Mouse (Mus musculus) thymus, postnatal 10 days (tissue): ENCODE data around the gene 1110059E24Rik.

ENCODE experiments used
- DNase-seq, 2 experiments: peaks; one replicate each; pipeline ENCODE4 v3.0.0; 2021; ENCODE audit warnings: low spot score in 2 of 2

The 1110059E24Rik gene

DNA sequence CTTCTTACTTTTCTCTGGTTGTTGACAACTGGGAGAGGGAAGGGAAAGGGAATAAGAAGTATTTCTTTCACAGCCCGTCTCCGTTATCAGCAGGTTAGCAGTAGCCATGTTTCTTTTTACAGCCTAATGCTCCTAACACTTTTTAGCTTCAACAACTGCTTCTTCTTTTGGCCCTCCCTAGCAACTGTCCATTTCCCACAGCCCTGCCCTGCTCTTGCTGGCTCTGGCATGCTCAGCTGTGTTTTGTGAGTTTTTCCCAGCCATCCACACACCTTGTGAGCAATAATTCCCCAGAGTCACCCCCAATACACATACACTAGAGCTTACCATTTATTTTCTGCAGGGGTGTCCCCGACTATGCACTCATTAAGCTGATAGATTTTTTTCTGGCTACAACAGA is 75.3 kb downstream of the 1110059E24Rik start:
- no peak for DNase-seq

DNA sequence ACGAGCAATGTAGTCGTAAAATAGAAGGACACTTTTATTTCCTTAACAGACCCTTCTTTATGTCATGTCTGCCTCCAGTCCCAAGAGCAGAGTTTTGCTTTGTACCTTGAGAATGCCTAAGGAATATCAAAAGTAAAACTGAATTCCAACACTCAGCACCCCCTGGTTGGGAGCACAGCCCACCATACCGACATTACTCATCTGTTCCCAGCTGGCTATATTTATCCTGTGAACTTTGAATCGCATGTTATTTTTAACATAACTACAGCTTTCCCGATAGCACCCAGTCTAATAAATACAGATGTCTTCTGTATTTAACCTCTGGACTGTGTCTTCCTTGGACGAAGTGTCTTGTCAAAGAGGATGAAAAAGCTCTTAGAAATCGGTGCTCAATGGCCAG is 80.8 kb downstream of the 1110059E24Rik start:
- no peak for DNase-seq

DNA sequence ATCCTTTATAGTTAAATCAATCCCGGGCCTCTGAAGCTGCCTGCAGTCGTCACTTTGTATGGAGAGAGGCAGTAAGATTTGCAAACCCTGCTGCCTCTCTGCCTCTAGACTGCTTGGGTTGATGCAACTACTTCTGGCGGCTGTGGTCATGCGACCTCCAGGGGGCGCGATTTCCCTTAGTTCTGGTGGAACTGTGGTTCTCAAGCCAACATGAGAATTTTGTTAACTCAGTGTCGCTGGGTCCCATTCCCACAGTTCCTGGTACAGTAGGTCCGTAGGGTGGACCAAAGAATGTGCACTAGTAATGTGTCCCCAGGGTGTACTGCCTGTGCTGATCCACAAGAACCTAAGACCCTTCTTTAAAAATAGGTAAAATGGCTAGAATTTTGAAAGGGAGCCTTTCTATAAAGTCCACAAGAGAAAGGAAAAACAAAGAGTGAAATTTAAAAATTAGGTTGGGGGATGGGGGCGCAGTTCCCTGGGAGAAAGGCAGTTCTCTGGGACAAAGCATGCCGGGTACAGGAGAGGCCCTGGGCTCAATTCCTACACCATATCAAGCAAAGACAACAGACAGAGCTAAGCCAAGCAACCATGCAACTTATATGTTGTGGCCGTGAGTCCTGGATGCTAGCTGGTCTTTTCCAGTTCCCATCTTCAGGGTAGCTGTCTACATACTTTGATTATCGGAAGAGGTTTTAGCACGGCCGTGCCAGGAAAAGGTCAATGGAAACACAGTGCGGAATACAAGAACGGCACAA is 81.4 kb downstream of the 1110059E24Rik start:
- DNase-seq = peak; percentile 66 to 90

DNA sequence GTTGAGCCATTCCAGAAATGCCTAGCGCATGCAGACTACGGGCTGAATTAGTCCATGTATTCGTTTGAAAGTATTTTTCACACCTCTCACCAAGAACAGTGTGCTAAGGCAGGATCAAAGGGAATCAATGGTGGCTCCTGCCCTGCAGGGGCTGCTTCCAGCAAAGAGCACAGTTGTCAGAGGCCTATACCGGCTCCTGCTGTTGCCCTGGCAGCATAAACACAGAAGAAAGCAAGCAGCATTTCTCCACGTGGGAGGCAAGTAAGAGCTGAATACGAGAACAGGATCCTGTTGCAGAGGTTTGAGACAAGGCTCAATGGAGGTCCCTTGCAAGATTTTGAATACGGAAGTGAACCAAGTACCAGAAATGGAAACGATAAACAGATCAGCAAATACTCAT is 82.0 kb downstream of the 1110059E24Rik start:
- DNase-seq = no peak

DNA sequence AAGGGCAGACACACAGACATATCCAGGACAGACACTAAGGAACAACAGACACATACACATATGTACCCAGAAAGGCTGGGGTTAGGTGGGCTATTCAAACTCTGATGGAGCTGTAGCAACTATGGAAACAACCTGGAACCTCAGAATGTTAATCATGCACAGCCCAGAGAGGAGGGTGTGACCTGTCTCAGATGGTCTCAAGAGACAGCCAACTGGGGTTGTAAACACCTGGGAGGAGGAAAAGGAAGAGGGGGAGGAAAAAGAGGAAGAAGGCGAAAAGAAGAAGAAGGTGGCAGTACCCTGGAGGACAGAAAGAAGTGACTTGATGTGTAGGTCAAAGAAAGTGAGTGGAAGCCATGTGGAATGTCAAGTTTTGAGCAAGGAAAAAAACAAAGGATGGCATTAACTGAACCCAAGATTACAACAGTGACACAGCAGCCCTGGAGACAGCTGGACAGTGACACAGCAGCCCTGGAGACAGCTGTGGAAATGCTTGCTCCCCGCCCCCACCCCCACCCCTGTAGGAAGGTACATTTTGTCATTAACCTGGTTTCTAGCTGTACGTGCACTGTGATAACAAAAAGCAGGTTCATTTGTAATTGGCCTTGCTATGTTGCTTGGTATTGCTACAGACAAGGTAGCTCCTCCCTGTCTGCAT is 84.1 kb downstream of the 1110059E24Rik start:
- no peak for DNase-seq

DNA sequence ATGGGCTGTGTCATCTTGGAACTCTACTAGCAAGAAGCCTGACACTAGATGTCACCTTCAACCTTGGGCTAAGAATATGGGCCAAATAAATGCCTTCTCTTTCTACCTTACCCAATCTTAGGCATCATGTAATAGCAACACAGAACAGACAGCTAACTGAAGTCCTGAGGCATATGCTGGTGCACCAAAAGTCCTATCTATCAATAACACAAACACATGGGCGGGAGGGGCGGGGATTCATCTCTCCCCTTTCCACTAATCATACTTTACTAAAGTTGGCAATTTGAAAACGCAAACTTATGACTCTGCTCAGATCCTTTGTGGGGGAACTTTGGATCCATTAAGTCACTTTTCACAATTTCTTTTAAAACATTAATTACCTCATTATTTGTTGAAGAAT is 84.8 kb downstream of the 1110059E24Rik start:
- DNase-seq = no peak

DNA sequence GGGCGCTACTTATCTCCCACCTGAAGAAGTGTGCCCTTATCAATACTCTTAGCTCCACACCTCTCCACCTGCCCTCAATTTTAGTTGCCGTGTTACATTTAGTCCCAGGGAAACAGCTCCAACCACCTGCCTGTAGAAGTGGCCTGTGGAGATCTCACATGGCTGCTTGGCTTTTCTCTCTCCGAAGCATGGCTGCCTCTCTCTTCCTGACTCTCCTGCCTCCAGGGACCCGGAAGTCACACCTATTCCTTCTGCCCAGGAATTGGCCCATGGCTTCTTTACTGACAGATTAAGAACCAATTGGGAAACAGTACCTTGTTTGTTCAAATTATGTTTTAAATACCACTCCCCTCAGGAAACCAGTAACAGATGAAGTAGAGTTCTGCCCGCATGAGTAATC is 86.3 kb downstream of the 1110059E24Rik start:
- DNase-seq = no peak

DNA sequence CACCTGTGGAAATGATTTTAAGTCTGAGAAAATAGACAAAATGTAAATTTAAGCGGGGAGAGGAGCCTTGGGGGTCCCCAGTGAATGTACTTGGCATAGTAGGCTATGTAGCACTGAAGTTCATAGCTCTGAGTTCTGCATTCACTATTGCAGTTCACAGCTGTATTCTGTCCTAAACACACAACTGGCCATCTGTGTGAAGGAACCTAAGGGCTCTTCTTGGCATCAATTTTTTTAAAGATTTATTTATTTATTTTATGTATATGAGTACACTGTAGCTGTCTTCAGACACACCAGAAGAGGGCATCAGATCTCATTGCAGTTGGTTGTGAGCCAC is 88.3 kb downstream of the 1110059E24Rik start:
- DNase-seq = no peak

DNA sequence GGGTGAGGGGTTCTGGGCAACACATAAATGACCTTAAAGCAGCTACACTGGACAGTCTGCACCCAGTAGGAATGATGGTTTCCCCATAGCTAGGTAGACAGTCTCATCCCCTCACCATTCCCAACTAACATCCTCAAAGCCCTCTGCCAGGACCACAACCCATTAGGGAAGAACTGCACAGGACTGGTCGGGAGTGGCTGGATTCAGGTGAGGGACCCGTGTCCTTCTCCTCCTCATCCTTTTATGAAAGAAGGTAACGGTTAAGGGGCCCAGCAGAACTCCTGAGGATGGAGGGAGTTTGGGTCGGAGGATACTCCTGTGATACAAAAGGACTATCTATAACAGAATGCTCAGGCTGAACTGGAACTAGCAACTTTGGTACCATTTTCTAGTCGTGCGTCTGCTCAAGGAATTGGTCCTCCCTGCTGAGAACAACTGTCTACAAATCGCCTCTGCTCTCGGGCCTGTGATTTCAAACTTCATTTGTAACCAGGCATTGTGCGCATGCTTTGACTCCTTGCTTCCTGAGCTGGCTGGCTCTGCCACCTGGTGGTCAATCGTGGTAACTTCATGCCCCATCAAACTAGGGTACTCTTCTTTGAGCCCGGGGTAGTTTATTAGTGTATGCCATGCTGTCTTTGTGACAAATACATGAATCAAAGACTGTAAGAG is 88.9 kb downstream of the 1110059E24Rik start:
- DNase-seq = peak; percentile 34 to 77

DNA sequence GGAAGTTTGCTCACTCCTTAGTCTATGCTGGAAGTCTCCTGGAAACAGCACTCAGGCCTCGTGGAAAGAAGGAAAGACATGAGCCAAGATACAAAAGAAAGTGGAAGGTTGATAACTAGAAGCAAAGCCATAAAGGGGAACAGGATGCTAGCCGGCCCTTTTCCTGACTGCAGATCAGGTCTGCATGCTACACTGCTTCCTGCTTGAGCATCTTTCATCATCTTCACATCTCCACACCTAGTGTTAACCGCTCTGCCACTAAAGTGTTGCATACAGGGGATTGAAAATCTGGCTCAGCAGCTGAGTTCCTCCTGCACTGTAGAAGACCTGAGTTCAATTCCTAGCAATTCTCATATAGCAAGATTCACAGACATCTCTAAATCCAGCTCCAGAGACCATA is 89.8 kb downstream of the 1110059E24Rik start:
- no peak for DNase-seq

DNA sequence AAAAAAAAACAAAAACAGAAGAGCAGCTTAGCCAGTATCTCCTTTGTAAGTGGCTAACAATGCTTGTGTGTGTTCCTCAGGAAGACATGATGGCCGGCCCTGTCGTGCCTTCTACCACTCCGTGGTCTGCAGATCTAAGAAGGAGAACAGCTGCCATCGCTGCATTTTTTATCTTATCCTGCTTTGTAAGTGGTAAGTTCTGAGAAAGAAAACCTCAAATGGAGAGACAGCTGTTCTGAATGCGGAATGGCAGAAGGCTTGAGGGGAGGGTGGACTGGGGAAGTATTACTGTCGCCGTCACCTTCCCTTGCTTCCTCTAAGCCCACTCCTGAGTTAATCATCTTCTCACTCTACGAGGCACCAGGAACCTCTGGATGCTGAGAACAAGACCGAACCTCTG is 100.0 kb downstream of the 1110059E24Rik start:
- no peak for DNase-seq

DNA sequence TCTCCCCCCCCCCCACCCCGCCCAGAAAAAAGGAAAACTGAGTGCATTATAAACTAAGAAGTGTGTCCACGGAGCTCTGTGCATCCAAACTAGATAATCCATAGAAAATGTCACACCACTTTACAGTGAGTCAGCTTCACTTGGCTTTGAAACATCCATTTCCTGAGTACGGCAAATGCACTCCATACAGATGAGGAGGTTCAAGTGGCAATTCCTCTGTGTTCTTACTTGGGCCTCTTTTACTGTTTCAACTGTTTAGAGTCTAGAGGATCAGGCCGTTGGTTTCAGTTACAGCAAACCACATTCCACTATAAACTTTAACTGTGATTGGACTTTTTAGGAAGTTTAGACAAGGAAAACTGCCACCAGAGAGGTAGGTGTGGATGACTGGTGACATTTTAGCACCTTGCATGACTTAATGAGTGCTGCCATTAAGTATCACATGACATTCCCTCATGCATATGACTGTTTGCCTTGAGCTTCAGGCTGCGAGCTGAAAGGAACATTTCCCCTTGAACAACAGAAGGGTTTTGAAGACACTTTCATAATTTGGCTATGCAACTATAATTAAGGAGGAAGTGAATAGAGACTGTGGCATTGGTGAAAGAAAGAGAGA is 100.7 kb downstream of the 1110059E24Rik start:
- no peak for DNase-seq

DNA sequence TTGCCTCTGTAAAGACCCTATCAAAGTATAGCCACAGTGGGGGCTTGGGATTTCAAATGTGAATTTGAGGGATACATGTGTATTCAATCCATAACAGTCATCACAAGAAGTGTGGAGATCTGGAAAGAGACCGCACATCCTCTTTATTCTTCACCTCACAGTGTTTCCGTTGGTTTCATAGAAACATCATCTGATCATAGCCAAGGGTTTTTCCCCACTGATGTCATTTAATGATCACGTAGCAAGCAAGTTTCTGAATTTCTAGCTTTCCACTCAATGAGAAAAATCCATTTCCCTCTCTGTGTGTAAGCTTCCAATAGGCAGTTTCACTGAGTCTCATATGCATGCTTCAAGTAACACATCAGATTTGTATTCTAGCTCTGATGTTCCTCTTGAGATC is 103.1 kb downstream of the 1110059E24Rik start:
- DNase-seq = no peak

DNA sequence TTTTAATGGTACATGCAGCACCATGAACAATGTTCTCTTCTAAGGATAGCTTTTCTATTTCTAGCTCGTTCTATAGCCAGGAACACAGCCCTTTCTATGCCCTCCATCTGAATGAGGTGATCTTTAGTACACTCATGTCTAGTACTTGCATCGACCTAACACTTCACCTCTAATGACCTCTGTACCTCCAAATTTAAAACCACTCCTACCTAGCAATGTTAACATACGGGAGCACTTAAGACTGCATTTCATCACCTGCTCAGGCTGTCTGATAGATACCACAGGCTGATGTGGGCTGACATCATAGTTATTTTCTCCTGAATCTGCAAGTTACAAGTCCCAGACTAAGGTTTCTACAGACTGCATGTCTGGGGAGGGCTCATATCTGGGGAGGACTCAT is 103.8 kb downstream of the 1110059E24Rik start:
- DNase-seq = no peak

DNA sequence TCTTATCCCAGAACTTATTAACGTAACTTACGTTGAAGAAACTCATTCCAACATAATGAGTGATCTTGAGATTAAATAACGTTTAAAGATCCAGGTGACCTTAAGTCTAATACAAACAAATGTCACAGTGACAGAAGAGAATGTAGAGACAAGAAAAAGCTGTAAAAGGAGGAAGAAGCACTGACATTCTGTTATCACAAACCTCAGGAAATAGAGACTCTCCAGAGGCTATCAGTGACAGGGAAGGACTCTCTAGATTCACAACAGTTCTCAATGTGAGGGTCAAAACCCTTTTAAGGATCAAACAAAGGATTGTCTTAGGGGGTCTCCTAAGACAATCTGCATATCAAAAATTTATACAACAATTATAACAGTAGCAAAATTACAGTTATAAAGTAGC is 115.7 kb downstream of the 1110059E24Rik start:
- no peak for DNase-seq
